Mouse (Mus musculus): ENCODE data around the gene Dnttip2. TPM values are rescaled to one million over a fixed set of nuclear protein-coding genes. Genes with fewer than 3 reads are reported as not detected.
A peak's percentile ranks its signal among the peaks of the same experiment; 100 is the strongest.

The Dnttip2 gene
- polyA plus RNA-seq, 1 experiment from 2014 or later, result 100 TPM

DNA sequence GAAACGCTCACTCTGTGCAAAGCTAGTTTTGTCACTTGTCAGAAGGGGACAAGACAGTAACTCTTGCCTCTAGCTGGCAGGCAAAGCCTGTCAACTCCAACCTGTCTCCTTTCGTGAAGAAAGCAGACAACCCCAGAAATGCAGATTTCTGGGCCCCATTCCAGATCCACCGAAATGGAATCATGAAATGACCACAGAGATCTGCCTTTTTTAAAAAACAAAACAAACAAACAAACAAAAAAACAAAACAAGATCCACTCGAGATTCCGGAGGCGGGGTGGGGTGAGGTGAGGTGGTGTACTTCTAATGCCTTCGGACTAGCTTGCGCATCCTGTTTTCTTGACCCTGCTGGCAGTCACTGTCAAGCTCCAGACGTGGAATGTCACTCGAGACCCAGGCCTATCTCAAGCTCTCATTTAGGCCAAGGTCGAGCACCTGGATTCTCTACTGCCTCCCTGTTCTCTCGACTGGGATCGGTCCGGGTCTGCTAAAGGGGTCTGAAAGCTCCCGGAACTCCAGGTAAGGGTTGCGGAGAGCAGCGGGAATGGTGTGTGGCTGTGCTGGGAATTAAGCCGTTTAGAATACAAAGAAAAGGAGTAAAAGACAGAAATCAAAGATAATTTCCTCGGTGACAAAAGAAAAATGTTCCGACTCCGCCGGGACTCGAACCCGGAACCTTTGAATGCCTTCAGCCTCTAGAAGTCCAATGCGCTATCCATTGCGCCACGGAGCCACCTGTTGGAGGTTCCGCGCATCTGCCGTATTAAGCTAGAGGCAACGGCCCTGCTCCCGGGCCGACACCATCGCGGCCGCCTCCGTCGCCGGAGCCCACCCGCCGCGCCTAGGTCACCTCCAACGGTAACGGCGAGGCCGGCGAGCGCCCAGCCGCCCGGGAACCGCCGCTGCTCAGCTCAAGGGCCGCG lies 18.4 kb downstream of the Dnttip2 start:
- Histone ChIP-seq H3K27ac (replicated peaks) (peak overlapping the region; percentile 98), H3K27me3 (replicated peaks; ENCODE audit: low read depth, poor library complexity, severe bottlenecking) (no peaks in the 10 kb centered on the region), H3K36me3 (replicated peaks) (no peaks in the 10 kb centered on the region), H3K4me3 (peak overlapping the region; percentile 89), H3K9me3 (no peaks in the 10 kb centered on the region), H3K4me1 (peaks cover 47% of the 10 kb centered on the region)
- peak; percentile 94 for DNase-seq (ENCODE audit: low spot score)
- 7% methylated on average over 54 of the region's 54 CpGs for WGBS

DNA sequence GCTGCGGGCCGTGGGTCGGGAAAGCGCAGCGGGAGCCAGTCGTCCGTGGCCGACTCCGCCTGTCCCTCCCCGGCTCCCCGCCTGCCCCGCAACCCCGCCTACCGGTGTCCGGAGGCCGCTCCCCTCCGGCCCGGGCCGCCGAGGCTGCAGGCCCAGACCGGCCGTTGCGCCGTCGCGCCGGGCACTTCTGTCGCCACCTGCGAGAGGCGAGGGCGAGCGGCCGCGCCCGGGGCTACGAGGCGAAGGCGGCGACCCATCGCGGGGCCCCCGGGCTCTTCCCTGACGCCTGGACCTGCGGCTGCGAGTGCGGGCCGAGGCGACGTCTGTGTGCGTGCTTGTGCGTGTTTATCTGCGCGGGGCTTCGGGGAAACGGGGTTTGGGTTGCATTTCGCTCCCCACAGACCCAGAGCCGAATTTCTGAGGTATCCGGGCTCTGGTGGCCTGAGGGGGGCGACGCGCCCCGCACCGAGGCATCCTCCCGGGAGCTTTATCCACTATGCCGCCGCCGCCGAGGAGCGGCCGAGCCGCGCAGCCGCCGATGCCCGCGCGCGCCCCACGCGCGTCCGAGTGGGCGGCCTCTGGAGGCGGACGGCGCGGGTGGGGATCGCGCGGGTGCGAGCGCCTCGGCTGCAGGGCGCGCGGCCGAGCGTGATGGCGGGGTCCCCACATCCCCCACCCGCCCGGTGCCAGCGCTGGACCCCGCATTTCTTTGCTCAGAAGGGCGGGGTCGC lies 19.2 kb downstream of the Dnttip2 start:
- H3K27ac ChIP-seq (replicated peaks), result peak overlapping the region; percentile 98
- DNase-seq (ENCODE audit: low spot score), result no peak
- peak overlapping the region; percentile 89 for H3K4me3 ChIP-seq
- peaks cover 48% of the 10 kb centered on the region for H3K4me1 ChIP-seq
- no peaks in the 10 kb centered on the region for H3K9me3 ChIP-seq
- H3K36me3 ChIP-seq (replicated peaks), result no peaks in the 10 kb centered on the region
- under 1% methylated on average over 105 of the region's 105 CpGs for WGBS
- no peaks in the 10 kb centered on the region for H3K27me3 ChIP-seq (replicated peaks; ENCODE audit: low read depth, poor library complexity, severe bottlenecking)

GRCm38 (mm10) chr3:122293954-122294850 lies 20.0 kb downstream of the Dnttip2 start, which contains the start of gene Bcar3:
Bcar3 (plus strand) TSS chr3:122294136.
- Histone ChIP-seq H3K4me3 (peak within 1 kb of the TSS; percentile 89), H3K9me3 (no peaks in the 10 kb centered on the region), H3K27ac (replicated peaks) (peak within 1 kb of the TSS; percentile 98), H3K36me3 (replicated peaks) (no peaks in the 10 kb centered on the region), H3K27me3 (replicated peaks; ENCODE audit: low read depth, poor library complexity, severe bottlenecking) (no peaks in the 10 kb centered on the region), H3K4me1 (peaks cover 53% of the 10 kb centered on the region)
- peak; percentile 95 for DNase-seq (ENCODE audit: low spot score)
- 5% methylated on average over 37 of the region's 37 CpGs for WGBS

DNA sequence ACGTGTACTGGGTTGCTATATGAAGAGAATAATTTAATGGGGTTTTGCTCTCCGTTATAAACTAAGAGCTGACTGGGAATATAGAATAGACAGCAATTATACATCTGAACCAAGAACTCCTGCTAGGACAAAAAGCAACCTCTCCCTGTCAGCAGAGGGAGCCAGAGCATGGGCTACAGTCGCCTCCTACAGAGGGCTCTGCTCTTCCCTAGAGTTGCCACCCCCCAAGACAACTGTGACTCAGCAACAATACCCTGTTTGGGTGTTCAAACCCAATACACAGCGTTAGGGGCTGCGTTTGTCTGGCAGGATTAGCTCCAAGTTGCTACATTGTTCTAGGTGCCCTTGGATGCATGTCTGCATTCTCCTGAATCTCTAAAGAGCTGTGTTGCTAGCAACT lies 21.3 kb downstream of the Dnttip2 start:
- peak; percentile 76 for DNase-seq (ENCODE audit: low spot score)
- no peak overlapping the region for H3K4me3 ChIP-seq
- peaks cover 59% of the 10 kb centered on the region for H3K4me1 ChIP-seq
- WGBS, result 8% methylated on average over 5 of the region's 5 CpGs
- H3K27ac ChIP-seq (replicated peaks), result no peak overlapping the region; the same call in 1 of the 2 replicates
- no peaks in the 10 kb centered on the region for H3K9me3 ChIP-seq
- H3K27me3 ChIP-seq (replicated peaks; ENCODE audit: low read depth, poor library complexity, severe bottlenecking), result 0 out of 2 replicates have a peak, but pooled peaks cover 3% of the 10 kb centered on the region
- no peaks in the 10 kb centered on the region for H3K36me3 ChIP-seq (replicated peaks)

- H3K27ac ChIP-seq (replicated peaks), result peak overlapping the region; percentile 48; the same call in 1 of the 2 replicates
- no peak overlapping the region for H3K4me3 ChIP-seq
- H3K4me1 ChIP-seq, result peaks cover 67% of the 10 kb centered on the region
- WGBS, result 60% methylated on average over 5 of the region's 5 CpGs
- peak; percentile 37 for DNase-seq (ENCODE audit: low spot score)
- H3K36me3 ChIP-seq (replicated peaks), result no peaks in the 10 kb centered on the region
- H3K9me3 ChIP-seq, result no peaks in the 10 kb centered on the region
- 0 out of 2 replicates have a peak, but pooled peaks cover 6% of the 10 kb centered on the region for H3K27me3 ChIP-seq (replicated peaks; ENCODE audit: low read depth, poor library complexity, severe bottlenecking)
Observed at GRCm38 (mm10) chr3:122296979-122297378, 22.8 kb downstream of the Dnttip2 start.

DNA sequence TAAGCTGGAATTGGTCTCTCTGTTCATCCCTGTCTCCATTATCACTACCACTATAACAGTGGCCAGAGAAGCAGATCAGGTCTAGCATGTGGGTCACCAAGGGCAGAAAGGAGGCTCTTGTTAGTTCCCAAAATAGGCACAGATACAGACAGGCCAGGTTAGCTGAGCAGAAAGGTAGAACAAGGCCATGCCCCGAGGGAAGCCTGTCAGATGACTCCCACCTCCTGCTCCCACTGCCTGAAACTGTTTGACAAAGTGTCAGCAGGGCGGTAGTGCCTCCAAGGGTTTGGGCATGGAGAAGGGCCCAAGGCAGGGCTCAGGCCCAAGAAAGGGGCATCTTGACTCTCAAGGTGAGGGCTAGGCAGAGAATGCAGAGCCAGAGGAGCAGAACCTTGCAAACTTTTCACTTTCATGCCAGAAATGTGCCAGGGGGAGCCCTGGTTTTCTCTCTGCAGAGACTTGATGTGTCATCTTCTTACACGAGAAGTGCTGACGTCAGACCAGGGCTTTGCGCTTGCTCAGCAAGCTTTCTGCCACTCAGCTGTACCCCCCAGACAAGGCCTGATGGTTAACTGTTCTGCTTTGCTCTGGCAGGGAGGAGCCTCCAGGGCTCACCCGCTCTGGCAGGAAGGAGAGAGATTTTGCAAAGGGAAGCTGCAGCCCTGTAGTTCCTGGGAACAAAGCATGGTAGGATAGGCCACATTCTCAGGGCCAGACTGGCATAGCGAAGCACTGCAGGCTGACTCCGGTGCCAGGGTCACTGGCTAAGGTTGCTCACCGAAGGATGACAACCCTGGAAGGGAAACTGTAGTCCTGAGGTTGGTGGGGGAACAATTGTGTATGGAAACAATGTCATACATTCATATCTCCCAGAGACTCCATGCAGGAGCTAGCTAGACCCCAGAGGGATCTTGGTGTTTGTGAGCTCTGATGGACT lies 27.1 kb downstream of the Dnttip2 start:
- peak overlapping the region; percentile 65 for H3K27ac ChIP-seq (replicated peaks)
- 56% methylated on average over 9 of the region's 9 CpGs for WGBS
- no peaks in the 10 kb centered on the region for H3K36me3 ChIP-seq (replicated peaks)
- no peak overlapping the region for H3K4me3 ChIP-seq
- DNase-seq (ENCODE audit: low spot score), result no peak
- H3K9me3 ChIP-seq, result no peaks in the 10 kb centered on the region
- 0 out of 2 replicates have a peak, but pooled peaks cover 6% of the 10 kb centered on the region for H3K27me3 ChIP-seq (replicated peaks; ENCODE audit: low read depth, poor library complexity, severe bottlenecking)
- peaks cover 39% of the 10 kb centered on the region for H3K4me1 ChIP-seq

GRCm38 (mm10) chr3:122304560-122304959 lies 30.4 kb downstream of the Dnttip2 start:
- 87% methylated on average over 4 of the region's 4 CpGs for WGBS
- DNase-seq (ENCODE audit: low spot score), result no peak

DNA sequence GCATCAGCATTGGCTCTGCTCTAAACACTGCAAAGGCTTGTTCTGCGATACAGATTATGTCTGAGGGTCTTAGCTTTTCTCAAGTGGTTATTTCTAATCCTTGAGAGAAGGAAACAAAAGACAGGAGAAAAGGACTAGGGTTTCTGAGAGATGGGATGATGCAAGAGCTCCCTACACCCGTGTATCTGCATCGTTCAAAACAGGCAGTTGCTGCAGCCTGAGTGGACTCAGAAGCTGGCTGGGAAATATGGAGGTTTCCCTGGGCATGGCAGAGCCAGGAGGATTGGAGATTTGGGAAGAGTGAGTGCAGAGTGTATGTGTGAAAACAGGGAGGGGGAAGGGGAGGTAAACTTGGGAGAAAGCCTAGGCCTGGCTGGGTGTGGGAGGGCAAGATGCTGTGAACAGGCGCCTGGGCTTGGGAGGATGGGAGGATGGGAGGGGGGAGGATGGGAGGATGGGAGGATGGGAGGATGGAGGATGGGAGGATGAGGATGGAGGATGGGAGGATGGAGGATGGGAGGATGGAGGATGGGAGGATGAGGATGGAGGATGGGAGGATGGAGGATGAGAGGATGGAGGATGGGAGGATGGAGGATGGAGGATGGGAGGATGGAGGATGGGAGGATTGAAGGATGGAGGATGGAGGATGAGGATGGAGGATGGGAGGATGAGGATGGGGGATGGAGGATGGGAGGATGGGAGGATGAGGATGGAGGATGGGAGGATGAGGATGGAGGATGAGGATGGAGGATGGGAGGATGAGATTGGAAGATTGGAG lies 33.9 kb downstream of the Dnttip2 start:
- Histone ChIP-seq H3K4me1 (peaks cover 4% of the 10 kb centered on the region), H3K4me3 (no peak overlapping the region), H3K9me3 (no peaks in the 10 kb centered on the region), H3K27me3 (replicated peaks; ENCODE audit: low read depth, poor library complexity, severe bottlenecking) (peaks cover 11% of the 10 kb centered on the region; the same call in 1 of the 2 replicates), H3K27ac (replicated peaks) (no peak overlapping the region), H3K36me3 (replicated peaks) (no peaks in the 10 kb centered on the region)
- WGBS, result 60% methylated on average over 4 of the region's 4 CpGs
- DNase-seq (ENCODE audit: low spot score), result no peak

More at GRCm38 (mm10) chr3:122304560-122304959, 30.4 kb downstream of the Dnttip2 start:
- H3K4me3 ChIP-seq, result no peak overlapping the region
- peaks cover 19% of the 10 kb centered on the region for H3K4me1 ChIP-seq
- H3K27me3 ChIP-seq (replicated peaks; ENCODE audit: low read depth, poor library complexity, severe bottlenecking), result peaks cover 17% of the 10 kb centered on the region; the same call in 1 of the 2 replicates
- no peaks in the 10 kb centered on the region for H3K36me3 ChIP-seq (replicated peaks)
- H3K27ac ChIP-seq (replicated peaks), result no peak overlapping the region
- H3K9me3 ChIP-seq, result no peaks in the 10 kb centered on the region

GRCm38 (mm10) chr3:122308981-122309380 lies 34.8 kb downstream of the Dnttip2 start:
- DNase-seq (ENCODE audit: low spot score), result no peak

GRCm38 (mm10) chr3:122312078-122312477 lies 37.9 kb downstream of the Dnttip2 start:
- no peak overlapping the region for H3K27ac ChIP-seq (replicated peaks)
- peaks cover 17% of the 10 kb centered on the region for H3K27me3 ChIP-seq (replicated peaks; ENCODE audit: low read depth, poor library complexity, severe bottlenecking)
- no peak overlapping the region for H3K4me3 ChIP-seq
- WGBS, result 15% methylated on average over 2 of the region's 2 CpGs
- no peaks in the 10 kb centered on the region for H3K9me3 ChIP-seq
- DNase-seq (ENCODE audit: low spot score), result peak; percentile 86
- H3K36me3 ChIP-seq (replicated peaks), result no peaks in the 10 kb centered on the region
- H3K4me1 ChIP-seq, result peaks cover 23% of the 10 kb centered on the region

More at GRCm38 (mm10) chr3:122308981-122309380, 34.8 kb downstream of the Dnttip2 start:
- Histone ChIP-seq H3K9me3 (no peaks in the 10 kb centered on the region), H3K36me3 (replicated peaks) (no peaks in the 10 kb centered on the region), H3K27me3 (replicated peaks; ENCODE audit: low read depth, poor library complexity, severe bottlenecking) (peaks cover 11% of the 10 kb centered on the region; the same call in 1 of the 2 replicates), H3K27ac (replicated peaks) (no peak overlapping the region), H3K4me1 (peaks cover 9% of the 10 kb centered on the region), H3K4me3 (no peak overlapping the region)
- WGBS, result 36% methylated on average over 6 of the region's 6 CpGs

Data from embryonic facial prominence, embryonic 10.5 days (tissue).